Mouse (Mus musculus): Measurements from ENCODE around the gene 6030468B19Rik.

GRCm38 (mm10) chr11:117782705-117783034, 14.8 kb upstream of the 6030468B19Rik start:
- TF ChIP-seq ETS1 (IDR thresholded peaks at IDR 0.05; ENCODE audit: low read depth, low read length), result no peak
- TF ChIP-seq CTCF (IDR thresholded peaks at IDR 0.05 in 2 of 3, conservative IDR thresholded peaks at IDR 0.05 in 1 of 3; ENCODE audit: control insufficient read depth in 1 of 3, insufficient read depth in 1 of 3, low read depth in 2 of 3, low read length in 3 of 3, poor library complexity in 1 of 3, severe bottlenecking in 1 of 3), result no peak

Data from MEL (cell line).